Mouse (Mus musculus) liver, embryonic 11.5 days (tissue): Measurements from ENCODE around the gene Ppm1l. TPM values are rescaled to one million over a fixed set of nuclear protein-coding genes. Genes with fewer than 3 reads are reported as not detected.

Experiments used
- ATAC-seq: fragments of 200-750 bp; cut with Nextera tagmentation; replicated peaks from 2 replicates; pipeline ENCODE4 v1.8.0; 2017; ENCODE audit warnings: moderate number of reproducible peaks, mild to moderate bottlenecking, moderate TSS enrichment, moderate library complexity; ENCODE audit not compliant: low FRiP score
- DNase-seq: peaks from one replicate; pipeline ENCODE4 v3.0.0-alpha.2; 2017; ENCODE audit warnings: low spot score
- H3K27ac ChIP-seq: fragments of 300-500 bp; sonication (generic); 2 replicates; pipeline ENCODE4 v1.5.1; 2014; ENCODE audit warnings: mild to moderate bottlenecking, low read depth, low read length, control low read depth
- H3K27me3 ChIP-seq: fragments of 300-500 bp; sonication (generic); replicated peaks from 2 replicates; pipeline ENCODE4 v1.6.1; 2014; ENCODE audit warnings: low read length, mixed read lengths; ENCODE audit not compliant: control insufficient read depth, insufficient read depth
- H3K36me3 ChIP-seq: fragments of 300-500 bp; sonication (generic); 2 replicates; pipeline ENCODE4 v1.6.1; 2014; ENCODE audit warnings: mild to moderate bottlenecking, low read length, moderate library complexity, mixed read lengths; ENCODE audit not compliant: control insufficient read depth, insufficient read depth
- H3K4me1 ChIP-seq: fragments of 300-500 bp; sonication (generic); replicated peaks from 2 replicates; pipeline ENCODE4 v1.6.1; 2014; ENCODE audit warnings: low read length, mixed read lengths; ENCODE audit not compliant: control insufficient read depth, insufficient read depth
- H3K4me2 ChIP-seq: fragments of 300-500 bp; sonication (generic); 2 replicates; pipeline ENCODE4 v1.6.1; 2014; ENCODE audit warnings: mild to moderate bottlenecking, control low read depth, moderate library complexity
- H3K4me3 ChIP-seq: fragments of 300-500 bp; sonication (generic); 2 replicates; pipeline ENCODE4 v1.5.1; 2014; ENCODE audit warnings: low read depth, low read length, control low read depth
- H3K9ac ChIP-seq: fragments of 300-500 bp; sonication (generic); 2 replicates; pipeline ENCODE4 v1.6.1; 2014; ENCODE audit warnings: low read depth, low read length, control low read depth
- H3K9me3 ChIP-seq: fragments of 300-500 bp; sonication (generic); 2 replicates; pipeline ENCODE4 v1.6.1; 2016; ENCODE audit warnings: low read length, inconsistent platforms, mixed read lengths; ENCODE audit not compliant: control insufficient read depth
- WGBS: fragments of 180-500 bp; shearing (Covaris S2); extraction: QIAGEN DNeasy Blood & Tissue Kit; methylation state at CpG from one replicate; pipeline ENCODE4 v1.1.7; 2014; 5-methylcytosine and 5-hydroxymethylcytosine counted together
- polyA plus RNA-seq: library from polyadenylated mRNA; unstranded; fragments of >200 nt; fragmentation: Nextera tagmentation; extraction: Ambion mirVana; gene quantifications from 2 replicates; pipeline ENCODE4 v1.2.1, GENCODE M21; 2014

Gene Ppm1l
- polyA plus RNA-seq, 1 experiment from 2014 or later, result 8.2 TPM

DNA sequence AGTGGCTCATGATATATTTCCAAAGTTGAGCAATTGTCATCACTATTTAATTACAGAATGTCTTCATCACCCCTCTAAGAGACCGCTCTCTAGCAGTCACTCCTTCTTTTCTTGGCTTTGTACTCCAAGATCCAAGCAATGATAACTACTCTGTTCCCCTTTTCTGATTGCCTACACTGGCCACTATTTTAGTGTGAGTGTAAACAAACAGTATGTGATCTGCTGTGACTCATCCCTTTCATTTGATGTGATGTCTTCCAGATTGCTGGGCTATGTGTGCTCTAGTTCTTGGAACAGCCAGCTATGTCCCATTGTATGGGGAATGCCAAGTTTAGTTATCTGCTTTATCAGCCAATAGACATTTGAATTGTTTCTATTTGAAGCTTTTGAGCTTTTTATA, 210.7 kb downstream of the Ppm1l start:
- 69% methylated on average over 1 of the region's 1 CpGs for WGBS
- H3K36me3 ChIP-seq, result no peaks in the 10 kb centered on the region
- H3K4me1 ChIP-seq, result no peaks in the 10 kb centered on the region
- DNase-seq, result no peak
- peaks cover under 1% of the 10 kb centered on the region; the same call in 1 of the 2 replicates for H3K9me3 ChIP-seq
- H3K27ac ChIP-seq, result no peak overlapping the region
- no peaks in the 10 kb centered on the region for H3K27me3 ChIP-seq
- no peak overlapping the region for H3K4me3 ChIP-seq
- no peak for ATAC-seq
- no peak overlapping the region for H3K9ac ChIP-seq
- H3K4me2 ChIP-seq, result no peak overlapping the region

DNA sequence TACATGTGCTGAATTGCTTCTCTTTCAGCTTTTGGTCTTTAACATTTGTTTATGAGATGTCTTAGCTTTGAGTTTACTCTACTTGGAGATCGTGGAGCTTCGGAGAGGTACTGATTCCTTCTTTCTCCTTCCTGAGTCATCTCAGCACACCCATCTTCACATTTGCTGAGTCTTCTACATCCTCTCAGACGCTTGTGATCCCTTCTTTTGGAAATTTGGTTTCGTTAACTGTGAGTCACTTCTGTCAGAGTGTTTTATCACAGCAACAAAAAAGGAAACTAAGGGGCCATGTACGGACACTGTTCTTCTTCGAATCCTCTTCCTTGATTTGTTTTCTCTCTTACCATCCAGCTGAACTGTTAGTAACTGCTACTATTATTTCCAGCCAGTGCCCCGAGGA, 212.9 kb downstream of the Ppm1l start:
- no peak overlapping the region for H3K4me2 ChIP-seq
- H3K9me3 ChIP-seq, result no peaks in the 10 kb centered on the region
- 69% methylated on average over 7 of the region's 7 CpGs for WGBS
- no peak overlapping the region for H3K9ac ChIP-seq
- H3K4me3 ChIP-seq, result no peak overlapping the region
- no peak for DNase-seq
- H3K27me3 ChIP-seq, result no peaks in the 10 kb centered on the region
- no peak for ATAC-seq
- no peaks in the 10 kb centered on the region for H3K4me1 ChIP-seq
- H3K27ac ChIP-seq, result no peak overlapping the region
- no peaks in the 10 kb centered on the region for H3K36me3 ChIP-seq

DNA sequence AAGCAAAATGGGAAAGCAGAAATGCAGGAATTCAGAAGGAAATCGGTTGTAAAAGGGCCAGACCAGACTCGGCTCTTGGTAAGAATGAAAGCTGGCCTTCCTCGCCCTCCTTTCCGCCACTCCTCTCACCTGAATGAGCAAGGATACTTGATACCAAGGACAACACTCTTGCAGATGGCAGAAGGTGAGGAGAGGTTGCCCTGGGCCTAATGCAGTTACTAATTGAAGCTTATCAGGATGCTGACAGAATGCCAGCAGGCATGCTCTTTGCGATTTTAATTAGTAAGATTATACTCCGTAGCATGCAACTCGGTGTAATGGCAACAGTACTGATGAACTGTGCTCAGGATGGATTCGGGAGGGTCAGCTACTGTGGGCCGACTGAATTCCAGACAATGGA, 214.8 kb downstream of the Ppm1l start:
- Histone ChIP-seq H3K27me3 (no peaks in the 10 kb centered on the region), H3K4me1 (no peaks in the 10 kb centered on the region), H3K9ac (no peak overlapping the region), H3K4me2 (no peak overlapping the region), H3K27ac (no peak overlapping the region), H3K36me3 (no peaks in the 10 kb centered on the region), H3K9me3 (no peaks in the 10 kb centered on the region), H3K4me3 (no peak overlapping the region)
- DNase-seq, result no peak
- 84% methylated on average over 9 of the region's 9 CpGs for WGBS
- ATAC-seq, result no peak

DNA sequence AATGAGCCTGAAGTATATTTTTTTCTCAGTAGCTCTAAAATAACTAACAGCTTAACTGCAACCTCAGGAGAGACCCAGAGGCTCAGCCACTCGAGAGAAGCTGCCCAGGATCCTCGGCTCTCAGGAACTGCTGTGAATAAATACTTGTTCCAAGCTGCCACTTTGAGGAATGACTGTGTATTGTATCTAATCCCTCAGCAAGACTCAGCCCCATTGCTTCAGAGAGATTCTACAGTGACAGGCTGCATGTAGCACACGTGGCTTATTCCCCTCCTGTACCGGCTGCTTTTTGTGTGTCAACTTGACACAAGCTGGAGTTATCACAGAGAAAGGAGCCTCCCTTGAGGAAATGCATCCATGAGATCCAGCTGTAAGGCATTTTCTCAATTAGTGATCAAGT, 216.0 kb downstream of the Ppm1l start:
- no peak overlapping the region for H3K9ac ChIP-seq
- WGBS, result 62% methylated on average over 4 of the region's 4 CpGs

DNA sequence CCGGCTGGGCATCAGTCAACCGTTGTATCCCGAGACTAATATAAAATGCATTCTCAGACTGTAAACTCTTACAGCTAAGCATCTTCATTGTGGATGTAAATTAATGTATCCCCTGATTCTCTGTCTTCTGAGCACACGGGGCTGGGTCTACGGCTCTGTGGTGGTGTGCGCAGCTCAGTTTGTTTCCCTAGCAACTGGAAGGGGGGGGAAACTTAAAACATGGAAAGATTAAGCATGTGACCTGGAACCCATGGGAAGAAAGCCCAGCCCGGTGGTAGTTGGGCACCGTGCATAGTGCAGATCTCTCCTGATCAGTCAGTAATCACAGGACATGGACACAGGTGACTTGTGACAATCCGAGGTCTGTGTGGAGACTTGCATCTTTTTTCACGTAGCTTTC, 218.8 kb downstream of the Ppm1l start:
- 89% methylated on average over 10 of the region's 10 CpGs for WGBS
- Histone ChIP-seq H3K9ac (no peak overlapping the region), H3K27me3 (no peaks in the 10 kb centered on the region), H3K4me2 (no peak overlapping the region), H3K4me1 (no peaks in the 10 kb centered on the region), H3K9me3 (no peaks in the 10 kb centered on the region), H3K27ac (no peak overlapping the region), H3K36me3 (no peaks in the 10 kb centered on the region), H3K4me3 (no peak overlapping the region)
- DNase-seq (no peak), ATAC-seq (no peak)

More for the DNA sequence above, 216.0 kb downstream of the Ppm1l start:
- Histone ChIP-seq H3K36me3 (no peaks in the 10 kb centered on the region), H3K4me3 (no peak overlapping the region), H3K4me1 (no peaks in the 10 kb centered on the region), H3K9me3 (no peaks in the 10 kb centered on the region), H3K4me2 (no peak overlapping the region), H3K27ac (no peak overlapping the region), H3K27me3 (no peaks in the 10 kb centered on the region)
- ATAC-seq, result no peak
- no peak for DNase-seq

DNA sequence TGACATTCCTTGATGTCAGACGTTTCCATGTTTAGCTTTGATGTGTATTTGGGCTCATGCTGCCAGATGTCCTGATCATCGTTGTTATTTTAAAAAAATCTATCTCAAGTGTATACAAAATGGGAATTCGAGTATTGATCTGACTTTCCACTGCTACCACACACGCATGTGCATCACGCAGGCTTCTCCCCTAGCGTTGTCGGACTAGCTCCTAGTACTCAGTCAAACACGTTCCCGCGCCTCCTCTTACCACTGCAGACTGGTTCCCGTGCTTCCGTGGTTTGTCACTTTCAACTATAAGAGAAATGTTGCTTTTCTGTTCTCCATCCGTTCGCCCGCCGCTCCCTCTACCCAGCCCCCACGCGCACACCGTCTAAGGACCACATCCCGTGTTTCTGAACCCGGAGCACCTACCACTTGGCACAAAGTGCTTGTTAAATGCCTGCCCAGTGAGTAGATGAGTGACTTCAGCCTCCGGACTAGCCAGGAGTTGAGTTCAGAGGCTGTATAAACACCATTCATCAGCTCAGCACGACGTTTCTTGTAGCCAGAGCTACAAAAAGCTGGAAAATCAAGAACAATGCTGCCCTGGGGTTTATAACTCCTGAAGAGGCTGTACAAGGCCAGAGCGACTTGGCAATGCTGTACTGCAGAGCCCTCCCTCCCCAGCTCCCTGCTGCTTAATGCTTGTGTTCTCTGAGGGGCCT, 219.4 kb downstream of the Ppm1l start:
- no peak overlapping the region for H3K9ac ChIP-seq
- ATAC-seq (no peak), DNase-seq (no peak)
- no peak overlapping the region for H3K4me2 ChIP-seq
- no peak overlapping the region for H3K27ac ChIP-seq
- H3K36me3 ChIP-seq, result no peaks in the 10 kb centered on the region
- WGBS, result 84% methylated on average over 25 of the region's 25 CpGs
- no peaks in the 10 kb centered on the region for H3K27me3 ChIP-seq
- no peaks in the 10 kb centered on the region for H3K9me3 ChIP-seq
- H3K4me3 ChIP-seq, result no peak overlapping the region
- H3K4me1 ChIP-seq, result no peaks in the 10 kb centered on the region

DNA sequence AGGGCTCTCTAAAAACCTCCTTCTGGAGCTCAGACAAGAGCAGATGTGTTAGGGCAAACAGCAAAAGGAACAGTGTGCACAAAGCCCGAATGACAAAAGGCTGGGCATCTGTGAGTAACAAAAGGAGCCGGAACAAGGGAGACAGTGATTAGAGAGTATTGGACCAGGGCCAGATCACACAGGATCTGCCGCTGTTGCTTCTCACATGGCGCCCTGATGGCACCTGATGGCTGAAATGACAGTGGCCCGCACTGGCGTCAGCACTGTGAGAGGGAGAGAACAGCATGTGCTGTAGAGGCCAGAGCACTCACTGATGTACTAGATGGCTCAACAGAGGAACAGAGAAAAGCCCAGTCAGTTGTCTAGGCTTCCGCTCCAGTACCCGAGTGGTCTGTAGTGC, 226.3 kb downstream of the Ppm1l start:
- Histone ChIP-seq H3K27me3 (no peaks in the 10 kb centered on the region), H3K27ac (no peak overlapping the region), H3K36me3 (no peaks in the 10 kb centered on the region), H3K4me3 (no peak overlapping the region), H3K9ac (no peak overlapping the region), H3K4me2 (no peak overlapping the region), H3K4me1 (no peaks in the 10 kb centered on the region), H3K9me3 (no peaks in the 10 kb centered on the region)
- ATAC-seq (no peak), DNase-seq (no peak)
- 93% methylated on average over 8 of the region's 8 CpGs for WGBS

DNA sequence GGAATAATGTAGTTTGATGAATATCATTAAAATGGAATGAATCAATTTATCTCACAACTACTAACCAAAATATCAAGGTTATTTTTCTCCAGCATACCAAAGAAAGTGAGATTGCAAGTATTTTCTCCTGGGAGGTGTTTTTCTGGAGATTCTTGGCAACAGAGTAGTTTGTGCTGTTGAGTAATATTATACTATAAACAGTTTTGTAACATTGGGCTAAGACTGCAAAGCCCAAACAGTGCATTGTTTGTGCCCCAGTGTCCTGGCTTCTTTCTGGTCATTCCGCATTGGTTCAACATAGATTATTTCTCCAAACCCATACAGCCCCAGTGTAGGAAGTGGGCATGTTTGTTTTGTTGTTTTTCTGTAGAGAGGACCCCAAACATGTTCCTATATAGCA, 227.1 kb downstream of the Ppm1l start:
- Histone ChIP-seq H3K4me3 (no peak overlapping the region), H3K27ac (no peak overlapping the region), H3K9ac (no peak overlapping the region), H3K36me3 (no peaks in the 10 kb centered on the region), H3K4me1 (no peaks in the 10 kb centered on the region), H3K4me2 (no peak overlapping the region), H3K27me3 (no peaks in the 10 kb centered on the region), H3K9me3 (no peaks in the 10 kb centered on the region)
- ATAC-seq (no peak), DNase-seq (no peak)
- 97% methylated on average over 1 of the region's 1 CpGs for WGBS

DNA sequence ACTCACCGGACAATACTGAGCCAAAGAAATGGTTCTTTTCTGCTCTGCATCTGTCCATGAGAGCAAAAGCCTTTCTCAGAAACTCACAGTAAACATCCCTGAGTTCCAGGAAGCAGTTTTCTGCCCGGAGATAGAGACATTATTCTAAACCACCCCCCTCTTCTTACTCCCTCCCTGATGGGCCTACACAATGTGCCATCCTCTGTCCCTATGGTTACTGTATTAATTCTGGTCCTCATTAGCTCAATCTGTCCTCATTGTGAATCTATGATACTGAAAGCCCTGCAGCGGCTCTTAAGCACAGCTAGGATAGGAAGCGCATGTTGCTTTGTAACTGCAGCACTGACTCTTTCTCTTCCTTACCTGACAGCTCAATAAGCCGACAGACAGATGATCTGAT, 228.4 kb downstream of the Ppm1l start:
- DNase-seq (no peak), ATAC-seq (no peak)
- Histone ChIP-seq H3K9me3 (no peaks in the 10 kb centered on the region), H3K27me3 (no peaks in the 10 kb centered on the region), H3K4me2 (no peak overlapping the region), H3K9ac (no peak overlapping the region), H3K36me3 (no peaks in the 10 kb centered on the region), H3K4me1 (no peaks in the 10 kb centered on the region), H3K27ac (no peak overlapping the region), H3K4me3 (no peak overlapping the region)
- 77% methylated on average over 5 of the region's 5 CpGs for WGBS
